Mouse (Mus musculus): ENCODE measurements around the gene Lce3d. TPM values are rescaled to one million over a fixed set of nuclear protein-coding genes. Genes with fewer than 3 reads are reported as not detected.

The Lce3d gene
- polyA plus RNA-seq, 1 experiment from 2014 or later: not detected

Other genes with a start within 250 kb of the Lce3d start
- 0.84 and 3.9 TPM in 2 replicates for gene Lce1e, start 248.3 kb upstream of the Lce3d start, polyA plus RNA-seq (2015; fragmentation: Nextera tagmentation; extraction: Ambion mirVana)
- gene Lce1f, start 237.0 kb upstream of the Lce3d start, polyA plus RNA-seq (2015; fragmentation: Nextera tagmentation; extraction: Ambion mirVana): 1.5 and 5.1 TPM in 2 replicates
- gene Gm38119, start 218.3 kb upstream of the Lce3d start, polyA plus RNA-seq (2015; fragmentation: Nextera tagmentation; extraction: Ambion mirVana): not detected in 2 replicates
- gene Lce1g, start 205.1 kb upstream of the Lce3d start, polyA plus RNA-seq (2015; fragmentation: Nextera tagmentation; extraction: Ambion mirVana): 0.97 and 2.9 TPM in 2 replicates
- gene Lce1h, start 192.3 kb upstream of the Lce3d start, polyA plus RNA-seq (2015; fragmentation: Nextera tagmentation; extraction: Ambion mirVana): 0.73 and 2.0 TPM in 2 replicates
- gene Lce1i, start 178.5 kb upstream of the Lce3d start, polyA plus RNA-seq (2015; fragmentation: Nextera tagmentation; extraction: Ambion mirVana): 2.0 and 6.3 TPM in 2 replicates
- gene Lce1j, start 166.9 kb upstream of the Lce3d start, polyA plus RNA-seq (2015; fragmentation: Nextera tagmentation; extraction: Ambion mirVana): 0.91 and 1.7 TPM in 2 replicates
- 1.3 TPM in 1 of 2 replicates, not detected in the other for gene Lce1k, start 149.5 kb upstream of the Lce3d start, polyA plus RNA-seq (2015; fragmentation: Nextera tagmentation; extraction: Ambion mirVana)
- gene Kprp, start 130.1 kb upstream of the Lce3d start, polyA plus RNA-seq (2015; fragmentation: Nextera tagmentation; extraction: Ambion mirVana): 1.2 and 5.7 TPM in 2 replicates
- gene Lce1l, start 106.1 kb upstream of the Lce3d start, polyA plus RNA-seq (2015; fragmentation: Nextera tagmentation; extraction: Ambion mirVana): 1.8 and 5.4 TPM in 2 replicates
- 1.1 and 4.7 TPM in 2 replicates for gene 2310050C09Rik, start 87.2 kb upstream of the Lce3d start, polyA plus RNA-seq (2015; fragmentation: Nextera tagmentation; extraction: Ambion mirVana)
- gene Lce3a, start 31.2 kb upstream of the Lce3d start, polyA plus RNA-seq (2015; fragmentation: Nextera tagmentation; extraction: Ambion mirVana): 0.60 TPM in 1 of 2 replicates, not detected in the other
- not detected in 2 replicates for gene Lce3b, start 24.4 kb upstream of the Lce3d start, polyA plus RNA-seq (2015; fragmentation: Nextera tagmentation; extraction: Ambion mirVana)
- 4.7 and 11.3 TPM in 2 replicates for gene Lce3c, start 12.9 kb upstream of the Lce3d start, polyA plus RNA-seq (2015; fragmentation: Nextera tagmentation; extraction: Ambion mirVana)
- 0.66 TPM in 1 of 2 replicates, not detected in the other for gene Lce3e, start 9.7 kb downstream of the Lce3d start, polyA plus RNA-seq (2015; fragmentation: Nextera tagmentation; extraction: Ambion mirVana)
- 58.4 and 77.7 TPM in 2 replicates for gene Lce3f, start 34.8 kb downstream of the Lce3d start, polyA plus RNA-seq (2015; fragmentation: Nextera tagmentation; extraction: Ambion mirVana)
- 33.4 and 55.3 TPM in 2 replicates for gene Crct1, start 58.3 kb downstream of the Lce3d start, polyA plus RNA-seq (2015; fragmentation: Nextera tagmentation; extraction: Ambion mirVana)
- 2.3 and 24.6 TPM in 2 replicates for gene Lce1m, start 61.7 kb downstream of the Lce3d start, polyA plus RNA-seq (2015; fragmentation: Nextera tagmentation; extraction: Ambion mirVana)
- not detected in 2 replicates for gene Gm4858, start 111.4 kb downstream of the Lce3d start, polyA plus RNA-seq (2015; fragmentation: Nextera tagmentation; extraction: Ambion mirVana)
- 2.9 and 3.1 TPM in 2 replicates for gene Crnn, start 187.4 kb downstream of the Lce3d start, polyA plus RNA-seq (2015; fragmentation: Nextera tagmentation; extraction: Ambion mirVana)
- 0.06 and 0.10 TPM in 2 replicates for gene Flg2, start 239.9 kb downstream of the Lce3d start, polyA plus RNA-seq (2015; fragmentation: Nextera tagmentation; extraction: Ambion mirVana)

Data from limb, embryonic 15.5 days (tissue).